Mouse (Mus musculus) erythroblast, embryonic 14.5 days (primary cell): ENCODE data around the gene Med19. TPM values are rescaled to one million over a fixed set of nuclear protein-coding genes. Genes with fewer than 3 reads are reported as not detected.

ENCODE experiments used
- H3K27me3 ChIP-seq: 2 replicates; pipeline ENCODE4 v1.6.1; 2012; ENCODE audit warnings: inconsistent platforms; ENCODE audit not compliant: control insufficient read depth
- H3K36me3 ChIP-seq: 2 replicates; pipeline ENCODE4 v1.6.1; 2012; ENCODE audit warnings: mild to moderate bottlenecking, inconsistent platforms; ENCODE audit not compliant: control insufficient read depth
- H3K4me1 ChIP-seq: 2 replicates; pipeline ENCODE4 v1.6.1; 2012; ENCODE audit warnings: inconsistent platforms; ENCODE audit not compliant: control insufficient read depth
- H3K4me3 ChIP-seq: replicated peaks from 2 replicates; pipeline ENCODE3; 2012; ENCODE audit warnings: moderate library complexity, mild to moderate bottlenecking, inconsistent platforms
- H3K9me3 ChIP-seq: 2 replicates; pipeline ENCODE4 v1.6.1; 2012; ENCODE audit warnings: low read length, inconsistent platforms, mixed read lengths; ENCODE audit not compliant: control insufficient read depth
- GATA1 ChIP-seq: IDR thresholded peaks from 2 replicates; pipeline ENCODE4 v1.6.1; 2012; ENCODE audit warnings: low read length, inconsistent platforms, mixed read lengths
- TAL1 ChIP-seq: IDR thresholded peaks from 3 replicates; pipeline ENCODE4 v1.6.1; 2012; ENCODE audit warnings: low read length, inconsistent platforms, mixed read lengths
- polyA plus RNA-seq: library from polyadenylated mRNA; stranded (reverse); fragments of >175 nt; gene quantifications from 2 replicates; pipeline ENCODE4 v1.2.3, GENCODE M21; 2012

The Med19 gene
- polyA plus RNA-seq, 1 experiment: 3.1 TPM

GRCm38 (mm10) chr2:84638428-84639220 lies 39.6 kb upstream of the Med19 start:
- Histone ChIP-seq H3K27me3 (no peaks in the 10 kb centered on the region), H3K4me3 (no peak overlapping the region), H3K9me3 (no peaks in the 10 kb centered on the region), H3K36me3 (no peaks in the 10 kb centered on the region; the same call in 1 of the 2 replicates), H3K4me1 (peaks cover 30% of the 10 kb centered on the region)
- no peak for TF ChIP-seq GATA1
- TF ChIP-seq TAL1: no peak

GRCm38 (mm10) chr2:84640833-84641232 lies 37.4 kb upstream of the Med19 start:
- no peak for TF ChIP-seq GATA1
- TF ChIP-seq TAL1: no peak
- H3K36me3 ChIP-seq: no peaks in the 10 kb centered on the region; the same call in 1 of the 2 replicates
- H3K9me3 ChIP-seq: no peaks in the 10 kb centered on the region
- H3K27me3 ChIP-seq: no peaks in the 10 kb centered on the region
- peaks cover 17% of the 10 kb centered on the region for H3K4me1 ChIP-seq
- H3K4me3 ChIP-seq: no peak overlapping the region

DNA sequence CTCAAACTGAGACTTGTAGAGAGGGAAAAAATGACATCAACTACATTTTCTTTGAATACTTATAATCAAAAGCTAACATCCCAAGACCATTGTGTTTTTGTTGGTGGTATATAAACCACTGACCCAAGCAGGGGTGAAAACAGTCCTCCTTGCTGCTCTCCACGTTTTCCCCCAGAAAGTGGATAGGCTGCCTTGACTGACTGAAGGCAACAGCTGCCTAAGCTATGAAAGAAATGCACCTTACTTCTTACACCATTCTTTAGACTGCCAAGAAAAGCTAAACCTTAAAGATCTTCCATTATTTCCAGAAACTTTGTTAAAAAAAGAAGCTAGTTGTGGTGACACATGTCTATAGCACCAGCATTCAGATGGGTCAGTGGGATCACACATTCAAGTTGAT lies 32.1 kb upstream of the Med19 start:
- TF ChIP-seq GATA1 (no peak), TAL1 (no peak)
- no peaks in the 10 kb centered on the region for H3K9me3 ChIP-seq
- H3K4me1 ChIP-seq: peaks cover 34% of the 10 kb centered on the region
- no peak overlapping the region for H3K4me3 ChIP-seq
- H3K27me3 ChIP-seq: no peaks in the 10 kb centered on the region
- H3K36me3 ChIP-seq: no peaks in the 10 kb centered on the region; the same call in 1 of the 2 replicates

DNA sequence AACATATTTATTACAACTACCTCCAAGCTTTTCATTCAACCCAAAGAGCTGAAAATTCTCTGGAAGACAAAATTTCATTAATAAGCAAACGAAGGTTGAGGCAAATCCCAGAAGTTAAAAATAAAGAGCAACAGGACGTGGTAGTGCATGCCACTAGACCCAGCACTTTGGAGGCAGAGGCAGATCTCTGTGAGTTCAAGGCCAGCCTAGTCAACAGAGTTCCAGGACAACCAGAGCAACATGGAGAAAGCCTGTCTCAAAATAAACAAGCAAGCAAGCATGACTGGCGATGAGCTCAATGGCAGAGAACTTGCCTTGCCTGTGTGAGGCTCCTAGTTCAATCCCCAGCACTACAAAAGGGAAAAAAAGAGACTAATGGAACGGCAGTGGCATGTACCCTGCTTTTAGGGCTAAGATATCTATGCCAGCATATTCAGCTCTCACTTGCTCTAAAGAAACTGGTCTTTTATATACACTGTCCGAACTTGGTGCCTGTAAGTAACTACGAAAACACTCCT lies 31.1 kb upstream of the Med19 start:
- Histone ChIP-seq H3K27me3 (no peaks in the 10 kb centered on the region), H3K4me3 (no peak overlapping the region), H3K36me3 (no peaks in the 10 kb centered on the region), H3K9me3 (no peaks in the 10 kb centered on the region), H3K4me1 (peaks cover 36% of the 10 kb centered on the region)
- TF ChIP-seq GATA1 (no peak), TAL1 (no peak)

- Histone ChIP-seq H3K4me3 (peak overlapping the region; percentile 12), H3K27me3 (no peaks in the 10 kb centered on the region), H3K36me3 (no peaks in the 10 kb centered on the region), H3K4me1 (peaks cover 39% of the 10 kb centered on the region), H3K9me3 (no peaks in the 10 kb centered on the region)
- TF ChIP-seq TAL1: no peak
- TF ChIP-seq GATA1: no peak
Measured at GRCm38 (mm10) chr2:84648369-84648768, 29.8 kb upstream of the Med19 start.

GRCm38 (mm10) chr2:84649674-84650073 lies 28.5 kb upstream of the Med19 start:
- Histone ChIP-seq H3K36me3 (no peaks in the 10 kb centered on the region), H3K4me3 (peak overlapping the region; percentile 71), H3K9me3 (no peaks in the 10 kb centered on the region), H3K27me3 (no peaks in the 10 kb centered on the region; the same call in 1 of the 2 replicates), H3K4me1 (peaks cover 39% of the 10 kb centered on the region)
- TF ChIP-seq GATA1: no peak
- TF ChIP-seq TAL1: no peak

DNA sequence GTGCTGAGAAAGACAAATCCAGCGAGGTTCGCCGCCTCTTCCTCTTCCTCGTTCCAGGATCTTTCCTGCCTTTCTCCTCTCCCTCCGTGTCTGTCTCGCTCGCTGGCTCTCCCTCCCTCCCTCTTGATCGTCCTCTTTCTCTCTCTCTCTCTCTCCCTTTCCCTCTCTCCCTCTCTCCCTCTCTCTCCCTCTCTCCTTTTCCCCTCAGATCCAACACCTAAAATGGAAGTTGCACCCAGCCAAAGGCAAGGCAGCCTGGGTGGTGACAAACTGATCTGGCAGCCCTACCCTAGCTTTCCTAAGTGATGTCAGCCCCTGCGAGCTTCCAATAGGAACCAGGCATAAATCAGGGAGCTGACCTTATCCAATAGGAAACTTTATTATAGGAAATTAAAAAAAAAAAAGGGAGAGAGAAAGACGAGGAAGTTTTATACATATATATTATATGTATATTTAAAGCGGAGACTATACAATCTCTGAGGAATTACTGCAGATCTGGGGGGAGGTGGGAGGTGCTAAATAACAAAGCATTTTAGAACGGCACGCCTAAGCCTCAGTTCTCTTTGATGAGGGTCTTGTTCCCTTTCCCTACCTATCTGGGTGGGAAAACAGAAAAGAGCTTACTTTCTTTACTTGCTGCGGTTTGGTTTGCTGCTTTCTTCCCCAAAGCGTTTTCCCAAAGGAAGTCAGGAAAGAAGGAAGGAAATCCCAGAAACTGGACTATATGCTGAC lies 27.6 kb upstream of the Med19 start, which contains the start of gene Ctnnd1:
Ctnnd1 (minus strand) TSS at position 302 of the 732 bp plus-strand sequence.
- Histone ChIP-seq H3K27me3 (no peaks in the 10 kb centered on the region; the same call in 1 of the 2 replicates), H3K9me3 (no peaks in the 10 kb centered on the region), H3K4me1 (peaks cover 39% of the 10 kb centered on the region), H3K4me3 (peak within 1 kb of the TSS; percentile 71), H3K36me3 (no peaks in the 10 kb centered on the region)
- TF ChIP-seq GATA1: no peak
- TF ChIP-seq TAL1: no peak

- Histone ChIP-seq H3K4me3 (no peak overlapping the region), H3K9me3 (no peaks in the 10 kb centered on the region), H3K36me3 (no peaks in the 10 kb centered on the region), H3K27me3 (no peaks in the 10 kb centered on the region; the same call in 1 of the 2 replicates), H3K4me1 (peaks cover 28% of the 10 kb centered on the region)
- no peak for TF ChIP-seq GATA1
Measured at GRCm38 (mm10) chr2:84653354-84653753, 24.8 kb upstream of the Med19 start.

- Histone ChIP-seq H3K4me1 (peaks cover 9% of the 10 kb centered on the region), H3K36me3 (no peaks in the 10 kb centered on the region), H3K27me3 (no peaks in the 10 kb centered on the region; the same call in 1 of the 2 replicates), H3K9me3 (no peaks in the 10 kb centered on the region; the same call in 1 of the 2 replicates), H3K4me3 (no peak overlapping the region)
- TF ChIP-seq GATA1: no peak
- no peak for TF ChIP-seq TAL1
Measured at GRCm38 (mm10) chr2:84655864-84656263, 22.3 kb upstream of the Med19 start.
